Mouse (Mus musculus): ENCODE measurements around the gene Gdpd5. TPM values are rescaled to one million over a fixed set of nuclear protein-coding genes. Genes with fewer than 3 reads are reported as not detected.
A peak's percentile ranks its signal among the peaks of the same experiment; 100 is the strongest.

Gene Gdpd5
- polyA plus RNA-seq, 1 experiment from 2014 or later = 8.5 TPM

- Histone ChIP-seq H3K27ac (replicated peaks; ENCODE audit: low read depth, low read length) (no peak overlapping the region), H3K4me1 (ENCODE audit: control insufficient read depth, insufficient read depth, low read length) (peaks cover 8% of the 10 kb centered on the region; the same call in 1 of the 2 replicates), H3K4me3 (ENCODE audit: low read depth, low read length) (no peak overlapping the region), H3K27me3 (ENCODE audit: control insufficient read depth, insufficient read depth, low read length) (no peaks in the 10 kb centered on the region), H3K36me3 (ENCODE audit: control insufficient read depth, insufficient read depth, low read length) (0 out of 2 replicates have a peak, but pooled peaks cover 2% of the 10 kb centered on the region), H3K9ac (ENCODE audit: low read length) (no peak overlapping the region), H3K4me2 (ENCODE audit: low read depth, severe bottlenecking) (no peak overlapping the region), H3K9me3 (ENCODE audit: control insufficient read depth, low read length) (no peaks in the 10 kb centered on the region)
- ATAC-seq (ENCODE audit: insufficient number of reproducible peaks, low FRiP score, low TSS enrichment, low read depth) (no peak), DNase-seq (ENCODE audit: low spot score) (no peak)
- 73% methylated on average over 2 of the region's 2 CpGs for WGBS
Observed at GRCm38 (mm10) chr7:99392696-99393095, 11.5 kb downstream of the Gdpd5 start.

GRCm38 (mm10) chr7:99393711-99394325 lies 12.6 kb downstream of the Gdpd5 start:
- H3K4me1 ChIP-seq (ENCODE audit: control insufficient read depth, insufficient read depth, low read length) = peaks cover 8% of the 10 kb centered on the region; the same call in 1 of the 2 replicates
- no peak overlapping the region for H3K27ac ChIP-seq (replicated peaks; ENCODE audit: low read depth, low read length)
- no peak overlapping the region for H3K9ac ChIP-seq (ENCODE audit: low read length)
- DNase-seq (ENCODE audit: low spot score) (no peak), ATAC-seq (ENCODE audit: insufficient number of reproducible peaks, low FRiP score, low TSS enrichment, low read depth) (no peak)
- no peak overlapping the region for H3K4me3 ChIP-seq (ENCODE audit: low read depth, low read length)
- H3K36me3 ChIP-seq (ENCODE audit: control insufficient read depth, insufficient read depth, low read length) = 0 out of 2 replicates have a peak, but pooled peaks cover 2% of the 10 kb centered on the region
- 85% methylated on average over 13 of the region's 13 CpGs for WGBS
- H3K9me3 ChIP-seq (ENCODE audit: control insufficient read depth, low read length) = no peaks in the 10 kb centered on the region
- no peaks in the 10 kb centered on the region for H3K27me3 ChIP-seq (ENCODE audit: control insufficient read depth, insufficient read depth, low read length)
- H3K4me2 ChIP-seq (ENCODE audit: low read depth, severe bottlenecking) = no peak overlapping the region

GRCm38 (mm10) chr7:99395385-99395784 lies 14.2 kb downstream of the Gdpd5 start:
- no peak overlapping the region for H3K4me3 ChIP-seq (ENCODE audit: low read depth, low read length)
- no peak overlapping the region; the same call in 1 of the 2 replicates for H3K27ac ChIP-seq (replicated peaks; ENCODE audit: low read depth, low read length)
- no peak overlapping the region for H3K4me2 ChIP-seq (ENCODE audit: low read depth, severe bottlenecking)
- 72% methylated on average over 4 of the region's 4 CpGs for WGBS
- no peaks in the 10 kb centered on the region for H3K9me3 ChIP-seq (ENCODE audit: control insufficient read depth, low read length)
- H3K4me1 ChIP-seq (ENCODE audit: control insufficient read depth, insufficient read depth, low read length) = peaks cover 6% of the 10 kb centered on the region; the same call in 1 of the 2 replicates
- ATAC-seq (ENCODE audit: insufficient number of reproducible peaks, low FRiP score, low TSS enrichment, low read depth) (no peak), DNase-seq (ENCODE audit: low spot score) (no peak)
- no peaks in the 10 kb centered on the region for H3K36me3 ChIP-seq (ENCODE audit: control insufficient read depth, insufficient read depth, low read length)
- H3K9ac ChIP-seq (ENCODE audit: low read length) = no peak overlapping the region
- no peaks in the 10 kb centered on the region for H3K27me3 ChIP-seq (ENCODE audit: control insufficient read depth, insufficient read depth, low read length)

GRCm38 (mm10) chr7:99395908-99396616 lies 14.8 kb downstream of the Gdpd5 start:
- Histone ChIP-seq H3K27ac (replicated peaks; ENCODE audit: low read depth, low read length) (no peak overlapping the region; the same call in 1 of the 2 replicates), H3K4me3 (ENCODE audit: low read depth, low read length) (no peak overlapping the region), H3K27me3 (ENCODE audit: control insufficient read depth, insufficient read depth, low read length) (no peaks in the 10 kb centered on the region), H3K4me1 (ENCODE audit: control insufficient read depth, insufficient read depth, low read length) (no peaks in the 10 kb centered on the region), H3K36me3 (ENCODE audit: control insufficient read depth, insufficient read depth, low read length) (no peaks in the 10 kb centered on the region), H3K4me2 (ENCODE audit: low read depth, severe bottlenecking) (no peak overlapping the region), H3K9me3 (ENCODE audit: control insufficient read depth, low read length) (no peaks in the 10 kb centered on the region), H3K9ac (ENCODE audit: low read length) (no peak overlapping the region)
- ATAC-seq (ENCODE audit: insufficient number of reproducible peaks, low FRiP score, low TSS enrichment, low read depth) (no peak), DNase-seq (ENCODE audit: low spot score) (no peak)
- 57% methylated on average over 11 of the region's 11 CpGs for WGBS

- no peaks in the 10 kb centered on the region for H3K36me3 ChIP-seq (ENCODE audit: control insufficient read depth, insufficient read depth, low read length)
- no peak for DNase-seq (ENCODE audit: low spot score)
- no peak overlapping the region for H3K4me2 ChIP-seq (ENCODE audit: low read depth, severe bottlenecking)
- H3K27me3 ChIP-seq (ENCODE audit: control insufficient read depth, insufficient read depth, low read length) = no peaks in the 10 kb centered on the region
- no peak for ATAC-seq (ENCODE audit: insufficient number of reproducible peaks, low FRiP score, low TSS enrichment, low read depth)
- H3K4me1 ChIP-seq (ENCODE audit: control insufficient read depth, insufficient read depth, low read length) = 0 out of 2 replicates have a peak, but pooled peaks cover 2% of the 10 kb centered on the region
- 0 out of 2 replicates have a peak overlapping the region, but pooled peaks have one; percentile 12 for H3K9ac ChIP-seq (ENCODE audit: low read length)
- H3K27ac ChIP-seq (replicated peaks; ENCODE audit: low read depth, low read length) = no peak overlapping the region
- 82% methylated on average over 11 of the region's 11 CpGs for WGBS
- no peaks in the 10 kb centered on the region for H3K9me3 ChIP-seq (ENCODE audit: control insufficient read depth, low read length)
- no peak overlapping the region for H3K4me3 ChIP-seq (ENCODE audit: low read depth, low read length)
Observed at GRCm38 (mm10) chr7:99396994-99397659, 15.9 kb downstream of the Gdpd5 start.

- Histone ChIP-seq H3K4me2 (ENCODE audit: low read depth, severe bottlenecking) (no peak overlapping the region), H3K9me3 (ENCODE audit: control insufficient read depth, low read length) (no peaks in the 10 kb centered on the region), H3K27me3 (ENCODE audit: control insufficient read depth, insufficient read depth, low read length) (no peaks in the 10 kb centered on the region), H3K4me1 (ENCODE audit: control insufficient read depth, insufficient read depth, low read length) (peaks cover 7% of the 10 kb centered on the region; the same call in 1 of the 2 replicates), H3K9ac (ENCODE audit: low read length) (no peak overlapping the region), H3K4me3 (ENCODE audit: low read depth, low read length) (no peak overlapping the region), H3K27ac (replicated peaks; ENCODE audit: low read depth, low read length) (no peak overlapping the region), H3K36me3 (ENCODE audit: control insufficient read depth, insufficient read depth, low read length) (no peaks in the 10 kb centered on the region)
- DNase-seq (ENCODE audit: low spot score) (no peak), ATAC-seq (ENCODE audit: insufficient number of reproducible peaks, low FRiP score, low TSS enrichment, low read depth) (no peak)
- 79% methylated on average over 8 of the region's 8 CpGs for WGBS
Observed at GRCm38 (mm10) chr7:99401373-99401772, 20.2 kb downstream of the Gdpd5 start.

- no peak overlapping the region for H3K4me3 ChIP-seq (ENCODE audit: low read depth, low read length)
- no peak overlapping the region for H3K9ac ChIP-seq (ENCODE audit: low read length)
- no peaks in the 10 kb centered on the region for H3K36me3 ChIP-seq (ENCODE audit: control insufficient read depth, insufficient read depth, low read length)
- H3K27me3 ChIP-seq (ENCODE audit: control insufficient read depth, insufficient read depth, low read length) = no peaks in the 10 kb centered on the region
- H3K4me2 ChIP-seq (ENCODE audit: low read depth, severe bottlenecking) = no peak overlapping the region
- 71% methylated on average over 6 of the region's 6 CpGs for WGBS
- ATAC-seq (ENCODE audit: insufficient number of reproducible peaks, low FRiP score, low TSS enrichment, low read depth) = no peak
- no peak overlapping the region for H3K27ac ChIP-seq (replicated peaks; ENCODE audit: low read depth, low read length)
- H3K4me1 ChIP-seq (ENCODE audit: control insufficient read depth, insufficient read depth, low read length) = peaks cover 7% of the 10 kb centered on the region; the same call in 1 of the 2 replicates
- DNase-seq (ENCODE audit: low spot score) = no peak
- no peaks in the 10 kb centered on the region for H3K9me3 ChIP-seq (ENCODE audit: control insufficient read depth, low read length)
Observed at GRCm38 (mm10) chr7:99402477-99402876, 21.3 kb downstream of the Gdpd5 start.

GRCm38 (mm10) chr7:99403254-99403653 lies 22.0 kb downstream of the Gdpd5 start:
- H3K27me3 ChIP-seq (ENCODE audit: control insufficient read depth, insufficient read depth, low read length) = no peaks in the 10 kb centered on the region
- peaks cover 7% of the 10 kb centered on the region; the same call in 1 of the 2 replicates for H3K4me1 ChIP-seq (ENCODE audit: control insufficient read depth, insufficient read depth, low read length)
- ATAC-seq (ENCODE audit: insufficient number of reproducible peaks, low FRiP score, low TSS enrichment, low read depth) (no peak), DNase-seq (ENCODE audit: low spot score) (no peak)
- H3K9ac ChIP-seq (ENCODE audit: low read length) = no peak overlapping the region
- H3K4me3 ChIP-seq (ENCODE audit: low read depth, low read length) = no peak overlapping the region
- 81% methylated on average over 7 of the region's 7 CpGs for WGBS
- no peak overlapping the region for H3K4me2 ChIP-seq (ENCODE audit: low read depth, severe bottlenecking)
- H3K27ac ChIP-seq (replicated peaks; ENCODE audit: low read depth, low read length) = no peak overlapping the region
- no peaks in the 10 kb centered on the region for H3K36me3 ChIP-seq (ENCODE audit: control insufficient read depth, insufficient read depth, low read length)
- H3K9me3 ChIP-seq (ENCODE audit: control insufficient read depth, low read length) = no peaks in the 10 kb centered on the region

All from limb, embryonic 11.5 days (tissue).